Mouse (Mus musculus) layer of hippocampus, adult 9-11 months (tissue): Measurements from ENCODE around the gene Vmn2r29.
"Not testable (repeated sequence)": the region's sequence is repeated elsewhere in the genome, so short reads cannot be mapped to it uniquely, and the experiment has no call there.

Experiments used
- DNase-seq: peaks from one replicate; pipeline ENCODE4 v3.0.0; 2022

Vmn2r29 gene

GRCm38 (mm10) chr7:7247228-7247627 lies at the start of gene Vmn2r29:
TSS of gene Vmn2r29 (minus strand) at chr7:7247328.
- not testable (repeated sequence) for DNase-seq

GRCm38 (mm10) chr7:7295595-7295994 lies 48.5 kb upstream of the Vmn2r29 start:
- peak; percentile 63 for DNase-seq

GRCm38 (mm10) chr7:7281383-7281782 lies 34.3 kb upstream of the Vmn2r29 start:
- DNase-seq, result no peak

GRCm38 (mm10) chr7:7277966-7278567 lies 30.9 kb upstream of the Vmn2r29 start, which contains the start of gene Gm45844:
TSS of gene Gm45844 (minus strand) at chr7:7278289.
- peak; percentile 97 for DNase-seq

- peak; percentile 5 for DNase-seq
Measured at GRCm38 (mm10) chr7:7277556-7277955, 30.4 kb upstream of the Vmn2r29 start.

GRCm38 (mm10) chr7:7209313-7210151 lies 37.6 kb downstream of the Vmn2r29 start, which contains the start of gene Zfp772:
TSS of gene Zfp772 (minus strand) at chr7:7209998.
- DNase-seq, result peak; percentile 51

GRCm38 (mm10) chr7:7188191-7188942 lies 58.8 kb downstream of the Vmn2r29 start:
- DNase-seq, result peak; percentile 74

GRCm38 (mm10) chr7:7187417-7188190 lies 59.5 kb downstream of the Vmn2r29 start:
- no peak for DNase-seq

- no peak for DNase-seq
Measured at GRCm38 (mm10) chr7:7185897-7186296, 61.2 kb downstream of the Vmn2r29 start.
